Mouse (Mus musculus): Measurements from ENCODE around the gene Nf2. TPM values are rescaled to one million over a fixed set of nuclear protein-coding genes. Genes with fewer than 3 reads are reported as not detected.
"Not testable (repeated sequence)": the region's sequence is repeated elsewhere in the genome, so short reads cannot be mapped to it uniquely, and the experiment has no call there.

The Nf2 gene
- polyA plus RNA-seq, 1 experiment: 50.9 TPM

DNA sequence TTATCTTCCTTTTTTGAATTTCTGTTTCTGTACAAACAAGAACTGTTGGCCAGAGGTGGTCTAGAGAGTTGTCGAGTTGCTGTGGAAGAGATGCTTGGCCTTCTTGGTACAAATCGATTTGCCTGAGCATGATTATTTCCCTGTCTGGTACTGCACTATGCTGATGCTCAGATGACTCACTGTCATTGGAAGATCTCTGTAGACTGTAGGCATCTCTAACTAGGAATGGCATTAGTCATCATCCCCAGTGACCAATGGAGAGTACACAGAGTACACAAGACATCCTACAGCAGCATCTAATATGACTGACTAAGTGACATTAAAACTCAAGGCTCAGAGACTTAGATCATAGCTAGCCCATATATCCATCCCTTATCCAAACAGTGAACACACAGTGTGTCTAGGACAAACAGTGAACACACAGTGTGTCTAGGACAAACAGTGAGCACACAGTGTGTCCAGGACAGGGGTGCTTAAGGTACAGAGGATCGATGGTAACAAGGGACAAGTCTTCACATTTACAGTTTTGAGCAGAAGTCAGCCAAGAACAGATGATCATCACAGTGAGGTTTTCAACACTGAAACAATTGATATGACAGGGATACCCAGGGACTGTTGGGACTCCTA lies 23.1 kb downstream of the Nf2 start:
- TF ChIP-seq POLR2A (IDR thresholded peaks at IDR 0.05; ENCODE audit: borderline replicate concordance, extremely low read depth, low read depth, low read length) (no peak), CTCF (IDR thresholded peaks at IDR 0.05; ENCODE audit: insufficient read depth, low read length) (no peak)
- 89% methylated on average over 3 of the region's 3 CpGs for WGBS
- no peak for DNase-seq
- no peak overlapping the region for H3K4me3 ChIP-seq (replicated peaks; ENCODE audit: extremely low read depth, low read depth, low read length)
- peaks cover 4% of the 10 kb centered on the region for H3K4me1 ChIP-seq (ENCODE audit: control insufficient read depth, insufficient read depth, low read length)

DNA sequence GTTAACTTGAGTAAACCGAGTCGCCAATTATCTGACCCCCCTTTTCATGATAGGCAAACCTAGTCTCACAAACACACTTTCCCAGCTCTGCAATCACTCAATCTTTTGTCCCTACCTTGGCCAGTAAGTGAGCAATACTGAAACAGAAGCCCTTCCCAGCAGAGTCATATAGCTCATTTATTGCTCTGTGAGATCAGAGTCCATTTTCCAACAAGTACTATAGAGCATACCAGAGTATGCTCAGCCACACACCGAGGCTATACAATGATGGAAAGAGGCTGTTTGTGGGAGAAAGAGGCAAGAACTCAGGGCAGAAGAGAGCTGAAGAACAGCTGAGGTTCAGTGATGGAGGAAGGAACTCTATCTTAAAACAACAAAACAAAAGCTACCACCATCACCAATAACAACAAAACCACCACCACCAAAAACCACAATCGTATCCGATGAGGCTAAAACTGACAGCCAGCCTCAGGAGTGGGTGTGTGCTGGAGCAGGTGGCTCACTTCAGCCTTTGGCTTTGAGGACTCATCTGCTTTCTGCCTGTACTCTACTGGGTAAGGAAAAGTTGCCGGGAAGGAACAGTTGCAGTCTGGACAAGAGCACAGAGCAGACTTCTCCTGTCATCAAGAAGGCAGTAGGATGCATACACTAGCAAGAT lies 25.6 kb downstream of the Nf2 start:
- no peak for TF ChIP-seq POLR2A (IDR thresholded peaks at IDR 0.05; ENCODE audit: borderline replicate concordance, extremely low read depth, low read depth, low read length)
- no peak for TF ChIP-seq CTCF (IDR thresholded peaks at IDR 0.05; ENCODE audit: insufficient read depth, low read length)

DNA sequence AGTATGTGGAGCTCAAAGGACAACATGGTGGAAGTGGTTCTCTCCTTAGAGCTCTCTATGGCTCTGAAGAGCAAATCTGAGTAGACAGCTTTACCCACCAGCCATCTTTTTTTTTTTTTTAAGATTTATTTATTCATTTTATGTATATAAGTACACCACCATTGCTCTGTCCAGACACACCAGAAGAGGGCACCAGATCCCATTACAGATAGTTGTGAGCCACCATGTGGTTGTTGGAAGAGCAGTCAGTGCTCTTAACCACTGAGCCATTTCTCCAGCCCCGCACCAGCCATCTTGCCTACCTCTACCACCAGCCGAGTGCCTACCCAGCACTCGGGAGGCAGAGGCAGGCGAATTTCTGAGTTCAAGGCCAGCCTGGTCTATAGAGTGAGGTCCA lies 26.9 kb downstream of the Nf2 start:
- 92% methylated on average over 4 of the region's 4 CpGs for WGBS
- not testable (repeated sequence) for DNase-seq; H3K4me3 ChIP-seq (replicated peaks; ENCODE audit: extremely low read depth, low read depth, low read length); H3K4me1 ChIP-seq (ENCODE audit: control insufficient read depth, insufficient read depth, low read length)

More for the DNA sequence above, 25.6 kb downstream of the Nf2 start:
- 85% methylated on average over 6 of the region's 6 CpGs for WGBS
- DNase-seq: no peak
- Histone ChIP-seq H3K4me3 (replicated peaks; ENCODE audit: extremely low read depth, low read depth, low read length) (no peak overlapping the region), H3K4me1 (ENCODE audit: control insufficient read depth, insufficient read depth, low read length) (peaks cover 4% of the 10 kb centered on the region)

GRCm38 (mm10) chr11:4821492-4822445 lies 27.6 kb downstream of the Nf2 start:
- no peaks in the 10 kb centered on the region for H3K4me1 ChIP-seq (ENCODE audit: control insufficient read depth, insufficient read depth, low read length)
- H3K4me3 ChIP-seq (replicated peaks; ENCODE audit: extremely low read depth, low read depth, low read length): no peak overlapping the region
- no peak for DNase-seq
- no peak for TF ChIP-seq POLR2A (IDR thresholded peaks at IDR 0.05; ENCODE audit: borderline replicate concordance, extremely low read depth, low read depth, low read length)
- TF ChIP-seq CTCF (IDR thresholded peaks at IDR 0.05; ENCODE audit: insufficient read depth, low read length): no peak
- WGBS: 55% methylated on average over 7 of the region's 7 CpGs

DNA sequence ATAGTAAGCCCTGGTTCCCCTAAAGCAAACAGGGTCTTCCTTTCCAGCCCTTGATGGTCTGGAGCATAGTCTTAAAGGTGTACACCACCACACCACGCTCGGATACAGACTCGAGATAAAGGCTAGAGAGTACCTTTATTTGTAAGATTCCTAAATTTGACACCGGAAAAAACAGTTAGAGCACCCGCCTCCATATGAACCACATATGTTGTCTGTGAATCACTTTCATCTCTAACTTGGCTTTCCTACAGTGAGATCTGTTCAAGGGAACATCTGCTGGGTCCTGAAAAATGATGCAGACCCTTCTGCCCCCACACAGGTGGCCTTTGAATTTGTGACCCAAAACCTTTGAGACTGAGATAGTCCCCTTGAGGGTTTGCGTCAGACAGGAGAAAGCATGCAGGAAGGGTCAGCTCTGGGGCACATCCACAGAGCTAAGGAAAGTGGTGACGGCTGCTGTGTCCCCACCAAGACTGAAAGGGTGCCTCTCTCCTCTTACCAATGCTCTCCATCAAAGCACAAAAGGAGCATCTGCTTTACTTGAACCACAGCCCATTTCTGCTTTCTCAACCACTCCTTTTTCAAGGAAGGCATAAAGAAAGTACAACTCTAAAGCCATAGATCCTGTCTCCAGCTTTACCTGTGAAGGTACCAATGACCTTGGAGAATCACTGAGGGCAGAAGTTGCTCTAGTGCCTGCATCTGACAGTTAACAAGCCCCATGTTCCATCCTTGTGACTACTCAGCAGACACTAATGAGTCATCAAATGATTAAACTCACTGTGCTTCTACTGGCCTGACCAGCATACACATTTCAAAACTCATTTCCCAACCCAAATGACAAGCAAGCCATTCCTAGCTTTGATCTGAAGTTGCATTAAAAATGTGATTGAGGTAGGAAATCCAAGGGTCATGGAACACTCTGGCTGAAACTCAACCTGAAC lies 34.6 kb downstream of the Nf2 start:
- DNase-seq: no peak
- WGBS: 90% methylated on average over 7 of the region's 7 CpGs
- TF ChIP-seq POLR2A (IDR thresholded peaks at IDR 0.05; ENCODE audit: borderline replicate concordance, extremely low read depth, low read depth, low read length) (no peak), CTCF (IDR thresholded peaks at IDR 0.05; ENCODE audit: insufficient read depth, low read length) (no peak)
- Histone ChIP-seq H3K4me3 (replicated peaks; ENCODE audit: extremely low read depth, low read depth, low read length) (no peak overlapping the region), H3K4me1 (ENCODE audit: control insufficient read depth, insufficient read depth, low read length) (no peaks in the 10 kb centered on the region)

- Histone ChIP-seq H3K4me1 (ENCODE audit: control insufficient read depth, insufficient read depth, low read length) (no peaks in the 10 kb centered on the region), H3K4me3 (replicated peaks; ENCODE audit: extremely low read depth, low read depth, low read length) (no peak overlapping the region)
- TF ChIP-seq CTCF (IDR thresholded peaks at IDR 0.05; ENCODE audit: insufficient read depth, low read length): no peak
- TF ChIP-seq POLR2A (IDR thresholded peaks at IDR 0.05; ENCODE audit: borderline replicate concordance, extremely low read depth, low read depth, low read length): no peak
- 86% methylated on average over 6 of the region's 6 CpGs for WGBS
- no peak for DNase-seq
These were observed 41.0 kb downstream of the Nf2 start for GRCm38 (mm10) chr11:4808311-4808710.

- no peaks in the 10 kb centered on the region for H3K4me1 ChIP-seq (ENCODE audit: control insufficient read depth, insufficient read depth, low read length)
- H3K4me3 ChIP-seq (replicated peaks; ENCODE audit: extremely low read depth, low read depth, low read length): no peak overlapping the region
- TF ChIP-seq POLR2A (IDR thresholded peaks at IDR 0.05; ENCODE audit: borderline replicate concordance, extremely low read depth, low read depth, low read length): no peak
- no peak for TF ChIP-seq CTCF (IDR thresholded peaks at IDR 0.05; ENCODE audit: insufficient read depth, low read length)
- 80% methylated on average over 6 of the region's 6 CpGs for WGBS
- no peak for DNase-seq
These were observed 43.2 kb downstream of the Nf2 start for GRCm38 (mm10) chr11:4806031-4806715.

- no peak overlapping the region for H3K4me3 ChIP-seq (replicated peaks; ENCODE audit: extremely low read depth, low read depth, low read length)
- H3K4me1 ChIP-seq (ENCODE audit: control insufficient read depth, insufficient read depth, low read length): no peaks in the 10 kb centered on the region
- TF ChIP-seq CTCF (IDR thresholded peaks at IDR 0.05; ENCODE audit: insufficient read depth, low read length) (no peak), POLR2A (IDR thresholded peaks at IDR 0.05; ENCODE audit: borderline replicate concordance, extremely low read depth, low read depth, low read length) (no peak)
- WGBS: 91% methylated on average over 6 of the region's 6 CpGs
- DNase-seq: no peak
These were observed 44.3 kb downstream of the Nf2 start for GRCm38 (mm10) chr11:4804921-4805562.
